In genomic region chr7:89269826-89270225, GRCm38 (mm10) we compare ENCODE assay signal across 25 mouse cellular contexts.
A peak's percentile ranks its signal among the peaks of the same experiment; 100 is the strongest.
DNase-seq lines count a peak whose midpoint lies in the region; ATAC-seq and TF ChIP-seq lines count a peak whose summit lies in the region.
"Had no signal": no experiment of that assay in that cellular context is flagged by ENCODE, and none has a peak within 500 bp of the region (broad histone marks: within the 10 kb centered on the region; RNA-seq: fewer than 3 reads in every experiment).

No protein-coding gene starts in this region.

- no peaks in the 10 kb centered on the region; the same call in 1 of the 2 replicates for H3K4me1 ChIP-seq in liver, postnatal 0 days (ENCODE audit: insufficient read depth)
- H3K4me1 ChIP-seq: forebrain, embryonic 10.5 days had no signal

- peak; percentile 78 for DNase-seq in heart, adult 11 months
- DNase-seq in heart, postnatal 14 days: no peak
- no peak for DNase-seq in liver, postnatal 0 days
- DNase-seq in liver: no peak
- peak; percentile 28 to 32 for DNase-seq in B cell, adult 2 months
- no peak for DNase-seq in right cerebral cortex, postnatal 4 days
- no peak for DNase-seq in T-cell, adult 2 months (ENCODE audit: low spot score)
- DNase-seq: adrenal gland, postnatal 10 days; adrenal gland, postnatal 36 days; cerebellum, adult 18-20 months; cerebellum, adult 9-10 months; cerebellum, postnatal 14 days; gastrocnemius, adult 2 months; gastrocnemius, postnatal 14 days; heart, adult 18-20 months; heart, postnatal 10 days; heart, postnatal 4 days had no signal

- intact Hi-C loops in heart, postnatal 14 days (cut with DNase I): no loop called here

- peaks cover 27% of the 10 kb centered on the region for H3K79me2 ChIP-seq in macrophage (ENCODE audit: inconsistent target)

- TF ChIP-seq EP300 in liver, postnatal 0 days (IDR thresholded peaks at IDR 0.05; ENCODE audit: low read depth): no peak

- no peaks in the 10 kb centered on the region; the same call in 1 of the 2 replicates for H3K36me3 ChIP-seq in liver, postnatal 0 days (replicated peaks; ENCODE audit: insufficient read depth, low read length)
- no peaks in the 10 kb centered on the region for H3K36me3 ChIP-seq in macrophage (ENCODE audit: inconsistent target)

- WGBS in liver, postnatal 0 days (ENCODE audit: insufficient replicate concordance): 73% methylated on average over 6 of the region's 6 CpGs
- WGBS in macrophage (ENCODE audit: missing documents): 95% methylated on average over 6 of the region's 6 CpGs

- H3K4me3 ChIP-seq in liver, postnatal 0 days (ENCODE audit: low read depth, low read length): no peak overlapping the region
- H3K4me3 ChIP-seq in macrophage (ENCODE audit: inconsistent target): no peak overlapping the region
- H3K4me3 ChIP-seq: forebrain, embryonic 10.5 days; gastrocnemius, adult 2 months; heart, embryonic 12.5 days; heart, embryonic 15.5 days had no signal

- H3K9me3 ChIP-seq in liver, postnatal 0 days (ENCODE audit: low read length): no peaks in the 10 kb centered on the region
- H3K9me3 ChIP-seq: heart, embryonic 15.5 days had no signal

- no peak overlapping the region for H3K9ac ChIP-seq in liver, postnatal 0 days (replicated peaks)
- H3K9ac ChIP-seq: heart, embryonic 12.5 days; heart, embryonic 15.5 days; hindbrain, embryonic 14.5 days had no signal

- ATAC-seq in liver, postnatal 0 days: no peak
- ATAC-seq: forebrain, embryonic 14.5 days; hindbrain, postnatal 0 days; inflammation-experienced regulatory T-cells, adult 6 months had no signal

- H3K4me2 ChIP-seq in liver, postnatal 0 days (ENCODE audit: low read depth, low read length): no peak overlapping the region
- H3K4me2 ChIP-seq: heart, embryonic 12.5 days; heart, embryonic 15.5 days; hindbrain, embryonic 14.5 days had no signal

- no peaks in the 10 kb centered on the region for H3K27me3 ChIP-seq in liver, postnatal 0 days (ENCODE audit: insufficient read depth, low read length)
- H3K27me3 ChIP-seq: heart, embryonic 12.5 days; heart, embryonic 15.5 days had no signal

- no peak for TF ChIP-seq CTCF in liver, postnatal 0 days (IDR thresholded peaks at IDR 0.05; ENCODE audit: low read depth)

- 0 out of 2 replicates have a peak overlapping the region, but pooled peaks have one; percentile 4 for H3K27ac ChIP-seq in liver, postnatal 0 days (ENCODE audit: low read depth)
- H3K27ac ChIP-seq in macrophage: peak overlapping the region; percentile 52
- H3K27ac ChIP-seq: forebrain, embryonic 10.5 days; gastrocnemius, adult 2 months; heart, embryonic 15.5 days; hindbrain, embryonic 14.5 days; hindbrain, postnatal 0 days had no signal

Comparison
In these comparisons a context has a peak if more than half of its experiments do, and no peak if none do; other contexts are left out.
1. DNase-seq: peak in heart, adult 11 months (single experiment) and B cell, adult 2 months (2 of 2); none in heart, postnatal 14 days (0 of 2), liver, postnatal 0 days (single experiment), liver (single experiment), right cerebral cortex, postnatal 4 days (single experiment) and T-cell, adult 2 months (single experiment).